Mouse (Mus musculus): ENCODE data around the gene Slc47a2.

- TF ChIP-seq POLR2A (IDR thresholded peaks at IDR 0.05; ENCODE audit: control insufficient read depth, low read depth, low read length) (no peak), CTCF (IDR thresholded peaks at IDR 0.05; ENCODE audit: control insufficient read depth, insufficient read depth, insufficient replicate concordance, low read depth, low read length) (no peak)
Observed at GRCm38 (mm10) chr11:61355351-61355750, 12.7 kb upstream of the Slc47a2 start.
